Mouse (Mus musculus) liver, embryonic 15.5 days (tissue): ENCODE data around the gene Hacd2. TPM values are rescaled to one million over a fixed set of nuclear protein-coding genes. Genes with fewer than 3 reads are reported as not detected.

Experiments used
- ATAC-seq: fragments of 200-750 bp; cut with Nextera tagmentation; 2 replicates; pipeline ENCODE4 v1.8.0; 2017; ENCODE audit warnings: moderate number of reproducible peaks, mild to moderate bottlenecking, moderate library complexity; ENCODE audit not compliant: insufficient read depth
- H3K27ac ChIP-seq: fragments of 300-500 bp; sonication (generic); replicated peaks from 2 replicates; pipeline ENCODE4 v1.5.1; 2015; ENCODE audit warnings: mild to moderate bottlenecking, inconsistent platforms
- H3K27me3 ChIP-seq: fragments of 300-500 bp; sonication (generic); 2 replicates; pipeline ENCODE4 v1.6.1; 2015; ENCODE audit warnings: mild to moderate bottlenecking, inconsistent platforms
- H3K36me3 ChIP-seq: fragments of 300-500 bp; sonication (generic); replicated peaks from 2 replicates; pipeline ENCODE4 v1.6.1; 2015; ENCODE audit warnings: moderate library complexity, mild to moderate bottlenecking, inconsistent platforms
- H3K4me1 ChIP-seq: fragments of 300-500 bp; sonication (generic); replicated peaks from 2 replicates; pipeline ENCODE4 v1.6.1; 2015; ENCODE audit warnings: inconsistent platforms
- H3K4me2 ChIP-seq: fragments of 300-500 bp; sonication (generic); 2 replicates; pipeline ENCODE4 v1.6.1; 2015; ENCODE audit warnings: moderate library complexity, mild to moderate bottlenecking, inconsistent platforms
- H3K4me3 ChIP-seq: fragments of 300-500 bp; sonication (generic); replicated peaks from 2 replicates; pipeline ENCODE4 v1.5.1; 2015; ENCODE audit warnings: mild to moderate bottlenecking, inconsistent platforms
- H3K9ac ChIP-seq: fragments of 300-500 bp; sonication (generic); 2 replicates; pipeline ENCODE4 v1.6.1; 2015; ENCODE audit warnings: moderate library complexity, mild to moderate bottlenecking, inconsistent platforms
- H3K9me3 ChIP-seq: fragments of 300-500 bp; sonication (generic); replicated peaks from 2 replicates; pipeline ENCODE4 v1.6.1; 2016; ENCODE audit warnings: inconsistent platforms
- WGBS: fragments of 180-500 bp; shearing (Covaris S2); methylation state at CpG from one replicate; pipeline ENCODE4 v1.1.7; 2015; ENCODE audit warnings: mixed read lengths; ENCODE audit not compliant: insufficient replicate concordance; 5-methylcytosine and 5-hydroxymethylcytosine counted together
- polyA plus RNA-seq: library from polyadenylated mRNA; unstranded; fragments of >200 nt; fragmentation: Nextera tagmentation; extraction: Ambion mirVana; gene quantifications from 2 replicates; pipeline ENCODE4 v1.2.1, GENCODE M21; 2015

Gene Hacd2
- polyA plus RNA-seq, 1 experiment from 2014 or later = 105 TPM

DNA sequence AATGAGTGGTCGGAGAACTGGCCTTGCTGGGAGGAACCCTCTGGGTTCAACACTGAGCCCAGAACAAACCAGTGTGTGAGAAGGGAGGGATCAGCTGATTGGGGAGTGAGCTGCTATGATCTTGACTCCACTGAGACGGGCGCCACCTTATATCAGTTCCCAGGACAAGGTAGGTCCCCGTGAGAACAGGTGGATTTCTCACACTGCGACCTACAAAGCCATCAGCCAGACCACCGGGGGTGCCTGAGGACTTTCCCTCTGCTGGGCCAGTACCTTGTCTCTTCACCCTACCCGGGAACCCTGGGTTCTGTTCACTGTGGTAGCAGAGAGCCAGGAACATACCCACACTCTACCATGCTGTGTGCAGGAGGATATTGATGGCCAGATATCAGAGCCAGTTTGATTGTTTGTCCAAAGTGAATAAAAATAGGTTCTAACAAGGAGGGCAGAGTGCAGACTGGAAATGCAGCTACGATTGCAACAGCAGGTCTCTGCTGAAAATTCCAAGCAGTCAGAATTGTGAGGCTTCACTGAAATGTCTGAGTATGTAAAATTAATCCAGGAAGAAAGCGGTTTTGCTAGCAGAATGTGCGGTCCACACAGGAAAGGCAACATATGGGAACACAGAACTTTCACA lies 28.4 kb upstream of the Hacd2 start:
- 60% methylated on average over 10 of the region's 10 CpGs for WGBS
- H3K9me3 ChIP-seq = no peaks in the 10 kb centered on the region
- no peak overlapping the region for H3K9ac ChIP-seq
- no peak overlapping the region for H3K4me3 ChIP-seq
- no peak overlapping the region for H3K4me2 ChIP-seq
- no peak overlapping the region for H3K27ac ChIP-seq
- no peaks in the 10 kb centered on the region for H3K27me3 ChIP-seq
- no peak for ATAC-seq
- no peaks in the 10 kb centered on the region for H3K36me3 ChIP-seq
- H3K4me1 ChIP-seq = 0 out of 2 replicates have a peak, but pooled peaks cover 6% of the 10 kb centered on the region

DNA sequence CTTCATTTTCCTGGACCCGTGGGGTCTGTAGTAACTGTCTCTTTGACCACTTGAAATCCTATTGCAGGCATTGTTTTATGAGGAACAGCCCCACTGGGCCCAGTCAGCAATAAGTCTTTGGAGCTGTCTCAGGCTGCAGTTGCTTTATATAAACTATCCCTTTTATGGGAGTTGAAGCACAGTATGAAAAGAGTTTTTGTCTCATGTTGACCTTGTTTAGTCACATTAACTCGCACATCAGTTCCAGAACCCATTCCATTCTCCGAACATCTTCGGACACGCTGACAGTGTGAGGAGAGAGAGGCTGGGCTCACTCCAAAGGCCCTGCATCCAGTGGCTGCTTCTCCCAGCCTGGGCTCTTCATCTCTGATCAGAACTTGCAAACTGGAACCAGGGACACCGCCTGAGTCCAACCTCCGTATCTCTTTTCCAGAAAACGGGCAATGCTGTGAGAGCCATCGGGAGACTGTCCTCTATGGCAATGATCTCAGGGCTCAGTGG lies 27.5 kb upstream of the Hacd2 start:
- no peaks in the 10 kb centered on the region for H3K9me3 ChIP-seq
- H3K27ac ChIP-seq = no peak overlapping the region
- H3K9ac ChIP-seq = no peak overlapping the region
- H3K4me2 ChIP-seq = no peak overlapping the region
- H3K4me3 ChIP-seq = no peak overlapping the region
- ATAC-seq = no peak
- no peaks in the 10 kb centered on the region for H3K36me3 ChIP-seq
- 78% methylated on average over 9 of the region's 9 CpGs for WGBS
- no peaks in the 10 kb centered on the region for H3K27me3 ChIP-seq
- H3K4me1 ChIP-seq = 0 out of 2 replicates have a peak, but pooled peaks cover 6% of the 10 kb centered on the region

DNA sequence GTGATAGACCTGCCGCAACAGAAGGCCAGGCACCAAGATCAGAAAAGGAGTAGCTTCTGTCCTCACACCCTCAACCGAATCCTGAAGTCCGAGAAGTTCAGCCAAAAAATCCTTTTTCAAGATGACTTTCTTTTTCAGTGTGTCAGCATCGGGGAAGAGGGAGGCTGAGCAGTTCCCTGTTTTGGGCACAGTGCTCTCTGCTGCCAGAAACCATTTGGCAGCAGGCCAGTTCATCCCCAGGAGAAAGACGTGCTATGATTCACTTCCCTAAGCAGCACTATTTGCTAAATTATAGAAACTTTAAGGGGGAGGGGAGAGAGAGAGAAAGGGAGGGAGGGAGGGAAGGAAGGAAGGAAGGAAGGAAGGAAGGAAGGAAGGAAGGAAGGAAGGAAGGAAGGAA lies 26.1 kb upstream of the Hacd2 start:
- no peak overlapping the region for H3K4me2 ChIP-seq
- WGBS = 54% methylated on average over 5 of the region's 5 CpGs

DNA sequence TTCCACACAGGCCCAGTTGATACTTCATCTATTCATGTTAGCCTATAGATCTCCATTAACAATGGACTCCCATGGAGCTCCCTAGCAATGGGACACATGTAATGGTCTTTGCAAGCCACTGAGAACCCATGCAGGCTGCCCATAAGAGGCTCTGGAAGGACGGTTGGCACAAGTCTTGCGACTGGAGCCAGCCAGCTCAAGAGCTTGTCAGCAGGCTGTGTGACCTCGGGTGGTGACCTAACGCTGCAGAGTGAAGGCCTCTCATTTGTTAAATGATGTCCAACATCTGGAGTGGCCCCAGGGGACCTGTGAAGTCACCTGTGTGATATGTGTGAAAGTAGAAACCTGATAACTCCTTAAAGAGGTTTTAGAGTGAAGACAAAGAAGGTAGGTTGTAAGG lies 25.2 kb upstream of the Hacd2 start:
- H3K27me3 ChIP-seq = peaks cover 8% of the 10 kb centered on the region; the same call in 1 of the 2 replicates
- H3K9ac ChIP-seq = no peak overlapping the region
- no peak for ATAC-seq
- H3K36me3 ChIP-seq = no peaks in the 10 kb centered on the region
- no peak overlapping the region for H3K27ac ChIP-seq
- no peaks in the 10 kb centered on the region for H3K9me3 ChIP-seq
- no peak overlapping the region for H3K4me3 ChIP-seq
- WGBS = 52% methylated on average over 4 of the region's 4 CpGs
- H3K4me2 ChIP-seq = no peak overlapping the region
- 0 out of 2 replicates have a peak, but pooled peaks cover 6% of the 10 kb centered on the region for H3K4me1 ChIP-seq

More for the DNA sequence above, 26.1 kb upstream of the Hacd2 start:
- peaks cover 3% of the 10 kb centered on the region; the same call in 1 of the 2 replicates for H3K27me3 ChIP-seq
- 0 out of 2 replicates have a peak, but pooled peaks cover 6% of the 10 kb centered on the region for H3K4me1 ChIP-seq
- no peak overlapping the region for H3K9ac ChIP-seq
- H3K27ac ChIP-seq = no peak overlapping the region
- H3K4me3 ChIP-seq = no peak overlapping the region
- ATAC-seq = no peak
- no peaks in the 10 kb centered on the region for H3K9me3 ChIP-seq
- no peaks in the 10 kb centered on the region for H3K36me3 ChIP-seq

DNA sequence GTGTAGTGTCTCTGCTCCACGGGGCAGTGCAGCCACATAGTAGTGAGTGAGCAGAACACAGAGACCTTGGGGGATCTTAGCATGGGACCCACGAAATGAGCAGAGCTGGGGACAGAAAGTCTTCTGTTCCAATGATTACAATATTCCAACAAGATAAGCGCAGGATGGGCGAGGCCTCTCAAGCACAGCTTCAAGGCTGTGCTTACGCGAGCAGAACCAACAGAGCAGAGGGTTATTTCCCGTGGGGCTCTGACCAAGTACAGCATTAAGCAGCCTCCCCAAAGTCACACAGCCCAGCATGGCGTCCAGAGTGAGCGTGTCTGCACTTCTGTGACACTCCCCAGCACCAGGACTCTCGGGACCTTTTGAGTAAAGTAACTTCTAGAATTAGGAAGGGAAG lies 24.7 kb upstream of the Hacd2 start:
- Histone ChIP-seq H3K27ac (no peak overlapping the region), H3K4me3 (no peak overlapping the region), H3K36me3 (no peaks in the 10 kb centered on the region), H3K4me2 (no peak overlapping the region), H3K9me3 (no peaks in the 10 kb centered on the region), H3K9ac (no peak overlapping the region), H3K4me1 (0 out of 2 replicates have a peak, but pooled peaks cover 6% of the 10 kb centered on the region), H3K27me3 (peaks cover 8% of the 10 kb centered on the region; the same call in 1 of the 2 replicates)
- 53% methylated on average over 10 of the region's 10 CpGs for WGBS
- no peak for ATAC-seq

DNA sequence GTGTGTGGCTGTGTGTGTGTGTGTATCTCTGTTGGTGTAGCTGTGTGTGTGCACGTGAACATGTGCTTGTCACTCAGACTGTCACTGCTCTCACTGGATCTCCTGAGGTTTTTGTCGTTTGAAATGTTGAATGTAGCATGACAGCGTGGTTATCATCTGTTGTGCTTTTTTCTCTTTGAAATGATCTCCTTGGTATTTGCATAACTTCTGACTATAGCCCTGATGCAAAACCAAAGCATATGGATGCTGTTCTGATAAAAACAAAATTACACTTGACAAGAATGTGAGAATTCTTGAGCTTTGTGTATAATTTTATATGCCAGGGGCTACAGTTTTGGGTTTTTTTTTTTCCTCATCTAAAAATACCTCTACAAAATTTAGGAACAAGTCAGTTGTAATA lies 23.2 kb upstream of the Hacd2 start:
- no peak overlapping the region for H3K27ac ChIP-seq
- 60% methylated on average over 3 of the region's 3 CpGs for WGBS

DNA sequence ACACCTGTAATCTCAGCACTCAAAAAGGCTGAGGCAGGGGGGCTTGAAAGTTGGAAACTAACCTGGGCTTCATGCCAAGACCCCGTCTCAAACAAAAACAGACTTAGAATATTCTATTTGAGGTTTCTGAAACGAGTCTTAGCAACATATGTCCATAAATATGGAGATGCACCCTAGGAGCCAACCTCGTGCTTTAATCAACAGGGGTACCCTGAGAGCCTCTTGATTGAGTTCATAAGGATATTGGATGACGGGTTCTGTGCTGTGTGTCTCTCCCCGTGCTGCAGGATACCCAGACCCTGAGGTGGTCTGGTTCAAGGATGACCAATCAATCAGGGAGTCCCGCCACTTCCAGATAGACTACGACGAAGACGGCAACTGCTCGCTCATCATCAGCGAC lies 22.2 kb upstream of the Hacd2 start:
- Histone ChIP-seq H3K36me3 (no peaks in the 10 kb centered on the region), H3K27ac (no peak overlapping the region), H3K4me1 (no peaks in the 10 kb centered on the region), H3K9me3 (no peaks in the 10 kb centered on the region), H3K4me2 (no peak overlapping the region), H3K9ac (no peak overlapping the region), H3K4me3 (no peak overlapping the region), H3K27me3 (peaks cover 8% of the 10 kb centered on the region; the same call in 1 of the 2 replicates)
- 50% methylated on average over 11 of the region's 11 CpGs for WGBS
- no peak for ATAC-seq

More for the DNA sequence above, 23.2 kb upstream of the Hacd2 start:
- no peak for ATAC-seq
- Histone ChIP-seq H3K9ac (no peak overlapping the region), H3K4me3 (no peak overlapping the region), H3K4me2 (no peak overlapping the region), H3K36me3 (no peaks in the 10 kb centered on the region), H3K4me1 (no peaks in the 10 kb centered on the region), H3K9me3 (no peaks in the 10 kb centered on the region), H3K27me3 (peaks cover 8% of the 10 kb centered on the region; the same call in 1 of the 2 replicates)

DNA sequence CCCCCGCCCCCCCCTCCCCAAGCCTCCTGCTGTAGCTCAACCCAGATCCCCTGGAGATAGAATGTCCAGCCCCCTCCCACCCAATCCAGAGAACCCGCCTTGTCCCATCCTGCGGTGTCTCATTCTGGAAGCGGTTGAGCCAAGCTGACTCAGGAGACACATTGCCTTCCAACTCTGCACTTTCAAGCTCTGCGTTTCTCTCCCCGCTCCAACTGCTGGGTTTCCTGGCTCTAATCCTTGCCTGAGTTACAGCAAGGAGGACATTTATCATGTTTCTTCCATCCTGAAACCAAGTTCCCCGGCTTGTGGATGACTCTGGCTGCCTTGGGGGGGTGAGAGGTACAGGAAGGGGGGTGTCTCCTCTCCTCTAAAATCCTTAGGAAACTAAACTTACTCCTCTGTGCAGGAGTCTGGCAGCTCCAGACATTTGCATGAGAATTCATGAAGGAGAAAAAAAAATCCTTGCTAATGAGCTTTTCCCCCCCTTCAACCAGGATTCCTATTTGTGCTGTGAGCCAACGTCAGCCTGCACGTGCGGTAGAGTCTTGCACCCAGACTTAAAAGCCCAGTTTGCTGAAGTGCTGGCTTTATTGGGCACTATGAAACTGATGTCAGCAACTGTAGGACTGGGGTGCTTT lies 21.2 kb upstream of the Hacd2 start:
- ATAC-seq = no peak
- Histone ChIP-seq H3K4me2 (no peak overlapping the region), H3K4me1 (no peaks in the 10 kb centered on the region), H3K36me3 (no peaks in the 10 kb centered on the region), H3K4me3 (no peak overlapping the region), H3K9me3 (no peaks in the 10 kb centered on the region), H3K27ac (no peak overlapping the region), H3K9ac (no peak overlapping the region), H3K27me3 (peaks cover 8% of the 10 kb centered on the region; the same call in 1 of the 2 replicates)
- 27% methylated on average over 10 of the region's 10 CpGs for WGBS

DNA sequence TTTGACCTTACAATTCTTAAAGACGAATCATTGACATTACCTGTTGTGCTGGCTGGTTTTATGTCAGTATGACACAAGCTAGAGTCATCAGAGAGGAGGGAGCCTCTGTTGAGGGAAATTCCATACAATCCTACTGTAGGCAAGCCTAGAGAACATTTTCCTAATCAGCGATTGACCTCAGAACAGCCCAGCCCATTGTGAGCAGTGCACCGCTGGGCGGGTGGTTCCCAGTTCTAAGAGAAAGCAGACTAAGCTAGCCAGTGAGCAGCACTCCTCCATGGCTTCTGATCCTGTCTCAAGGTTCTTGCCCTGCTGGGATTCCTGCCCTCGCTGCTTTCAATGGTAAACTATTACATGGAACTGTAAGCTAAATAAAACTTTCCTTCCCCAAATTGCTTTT lies 17.9 kb upstream of the Hacd2 start:
- ATAC-seq = no peak
- 63% methylated on average over 5 of the region's 5 CpGs for WGBS

DNA sequence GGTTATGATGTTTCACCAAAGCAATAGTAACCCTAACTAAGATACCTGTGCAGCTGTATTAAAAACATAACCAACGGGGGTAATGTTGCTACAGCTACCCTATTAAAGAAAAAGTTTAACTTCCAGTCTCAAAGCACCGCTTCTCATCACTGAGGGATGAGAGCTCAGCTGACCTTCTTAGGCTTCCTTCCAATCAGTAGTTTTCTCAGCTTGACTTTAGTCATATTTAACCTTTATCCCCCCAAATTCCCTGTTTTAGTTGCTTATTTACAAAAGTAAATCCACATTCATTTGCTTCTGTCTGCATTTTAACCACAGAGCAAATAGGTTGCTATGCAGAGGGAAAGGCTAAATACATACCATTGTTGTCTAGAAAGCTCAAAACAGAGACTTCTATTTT lies 17.5 kb upstream of the Hacd2 start:
- Histone ChIP-seq H3K9ac (no peak overlapping the region), H3K4me1 (no peaks in the 10 kb centered on the region), H3K36me3 (no peaks in the 10 kb centered on the region), H3K4me3 (no peak overlapping the region), H3K27ac (no peak overlapping the region), H3K27me3 (peaks cover 8% of the 10 kb centered on the region; the same call in 1 of the 2 replicates), H3K4me2 (no peak overlapping the region), H3K9me3 (no peaks in the 10 kb centered on the region)
- ATAC-seq = no peak
- WGBS = 59% methylated on average over 2 of the region's 2 CpGs

More for the DNA sequence above, 17.9 kb upstream of the Hacd2 start:
- no peaks in the 10 kb centered on the region for H3K4me1 ChIP-seq
- no peaks in the 10 kb centered on the region for H3K36me3 ChIP-seq
- no peak overlapping the region for H3K27ac ChIP-seq
- no peak overlapping the region for H3K9ac ChIP-seq
- no peak overlapping the region for H3K4me2 ChIP-seq
- H3K4me3 ChIP-seq = no peak overlapping the region
- H3K27me3 ChIP-seq = peaks cover 8% of the 10 kb centered on the region; the same call in 1 of the 2 replicates
- no peaks in the 10 kb centered on the region for H3K9me3 ChIP-seq

DNA sequence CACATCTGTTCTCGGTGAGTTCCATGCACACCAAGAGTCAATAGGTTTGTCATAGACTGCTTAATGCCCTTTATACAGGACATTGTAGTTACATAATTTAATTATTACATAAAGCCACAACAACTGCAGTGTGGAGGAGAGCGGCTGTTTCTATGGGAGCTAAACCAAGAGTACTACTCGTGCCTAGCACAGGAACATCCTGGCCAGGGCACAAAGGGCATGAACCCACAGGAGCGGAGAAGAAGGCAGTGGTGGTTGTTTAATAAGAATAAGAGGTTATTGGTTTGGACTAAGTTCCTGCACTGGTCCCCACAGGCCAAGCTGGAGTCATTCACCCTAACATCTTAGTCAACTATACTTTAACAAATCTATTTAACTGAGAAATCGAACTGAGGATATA lies 16.0 kb upstream of the Hacd2 start:
- WGBS = 70% methylated on average over 5 of the region's 5 CpGs
- no peaks in the 10 kb centered on the region for H3K9me3 ChIP-seq
- H3K36me3 ChIP-seq = no peaks in the 10 kb centered on the region
- no peak overlapping the region for H3K9ac ChIP-seq
- H3K27me3 ChIP-seq = 0 out of 2 replicates have a peak, but pooled peaks cover 3% of the 10 kb centered on the region
- H3K4me3 ChIP-seq = no peak overlapping the region
- ATAC-seq = no peak
- H3K27ac ChIP-seq = no peak overlapping the region
- H3K4me2 ChIP-seq = no peak overlapping the region
- no peaks in the 10 kb centered on the region for H3K4me1 ChIP-seq
